Mouse (Mus musculus): Measurements from ENCODE around the gene Met. TPM values are rescaled to one million over a fixed set of nuclear protein-coding genes. Genes with fewer than 3 reads are reported as not detected.

Met gene
- total and polyA plus RNA-seq, 3 experiments, result 0.13 to 0.53 (median 0.26) TPM

GRCm38 (mm10) chr6:17555719-17556118, 92.1 kb downstream of the Met start:
- dilution Hi-C loops (cut with MboI; ENCODE audit: extremely low pct_ligation_motif_present, extremely low pct_unique_long_range_greater_than_20kb, low sequenced_read_pairs), result no loop called here
- Histone ChIP-seq H3K9me3 (replicated peaks; ENCODE audit: low read length) (no peaks in the 10 kb centered on the region), H3K4me2 (ENCODE audit: insufficient read depth, low read depth, poor library complexity, severe bottlenecking) (no peak overlapping the region; the same call in 1 of the 2 replicates), H3K4me3 (replicated peaks in 1 of 3; ENCODE audit: low read depth in 2 of 3, low read length in 2 of 3, poor library complexity in 1 of 3) (no peak overlapping the region), H3K27ac (ENCODE audit: insufficient read depth, low read depth) (no peak overlapping the region), H3K4me1 (ENCODE audit: control insufficient read depth in 1 of 2, insufficient read depth in 2 of 2) (peaks cover 0 to 16% of the 10 kb centered on the region in 2 experiments; a peak in 2 of 4 replicates), H3K27me3 (replicated peaks) (no peaks in the 10 kb centered on the region), H3K79me2 (replicated peaks; ENCODE audit: control insufficient read depth, extremely low read depth, insufficient read depth, poor library complexity, severe bottlenecking) (no peaks in the 10 kb centered on the region), H3K9ac (ENCODE audit: insufficient read depth, low read depth) (no peak overlapping the region), H3K36me3 (replicated peaks in 1 of 2; ENCODE audit: control insufficient read depth in 1 of 2, insufficient read depth in 1 of 2, low read length in 1 of 2) (no peaks in the 10 kb centered on the region)
- peak; percentile 19; the same call in 1 of the 2 replicates for TF ChIP-seq BHLHE40 (IDR thresholded peaks at IDR 0.05; ENCODE audit: low read depth, low read length)
- no peak for TF ChIP-seq MAZ (IDR thresholded peaks at IDR 0.05; ENCODE audit: low read depth, low read length)
- peak; percentile 43 for TF ChIP-seq JUN (IDR thresholded peaks at IDR 0.05; ENCODE audit: insufficient read depth, low read depth, low read length)
- no peak for TF ChIP-seq USF2 (conservative IDR thresholded peaks at IDR 0.05; ENCODE audit: low read depth, low read length)
- peak; percentile 59; the same call in 1 of the 2 replicates for TF ChIP-seq JUND (conservative IDR thresholded peaks at IDR 0.05; ENCODE audit: low read depth, low read length)
- peak; percentile 44; the same call in 1 of the 2 replicates for TF ChIP-seq ZNF384 (IDR thresholded peaks at IDR 0.05; ENCODE audit: low read depth, low read length)
- peak; percentile 52; the same call in 1 of the 2 replicates for TF ChIP-seq EP300 (IDR thresholded peaks at IDR 0.05; ENCODE audit: low read length)
- peak; percentile 34 for DNase-seq (ENCODE audit: extremely low read depth)
- in situ Hi-C loops (cut with MboI; ENCODE audit: low pct_ligation_motif_present, low pct_unique_long_range_greater_than_20kb, low sequenced_read_pairs), result no loop called here

DNA sequence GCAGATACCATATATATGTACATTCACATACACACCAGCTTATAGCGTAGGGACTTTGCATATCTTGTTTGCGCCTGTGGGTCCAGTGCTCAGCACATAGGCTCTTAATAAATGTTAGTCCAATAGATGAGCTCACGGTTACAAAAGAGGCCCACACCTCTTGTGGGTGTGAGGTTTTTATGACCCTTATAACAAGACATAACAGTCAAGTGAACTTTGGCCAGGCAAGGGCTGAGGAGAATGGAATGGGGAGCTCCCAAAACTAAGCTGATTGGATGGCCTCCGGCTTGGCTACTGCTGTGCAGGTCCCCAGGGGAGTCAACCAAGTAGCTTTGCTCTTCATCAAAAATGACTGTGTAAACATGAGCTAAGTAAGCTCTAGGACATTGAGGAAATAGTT, 96.1 kb downstream of the Met start:
- Histone ChIP-seq H3K27ac (ENCODE audit: insufficient read depth, low read depth) (no peak overlapping the region), H3K36me3 (replicated peaks in 1 of 2; ENCODE audit: control insufficient read depth in 1 of 2, insufficient read depth in 1 of 2, low read length in 1 of 2) (no peaks in the 10 kb centered on the region), H3K4me1 (ENCODE audit: control insufficient read depth in 1 of 2, insufficient read depth in 2 of 2) (peaks cover 0 to 13% of the 10 kb centered on the region in 2 experiments; a peak in 2 of 4 replicates), H3K4me2 (ENCODE audit: insufficient read depth, low read depth, poor library complexity, severe bottlenecking) (no peak overlapping the region), H3K27me3 (replicated peaks) (no peaks in the 10 kb centered on the region), H3K4me3 (replicated peaks in 1 of 3; ENCODE audit: low read depth in 2 of 3, low read length in 2 of 3, poor library complexity in 1 of 3) (no peak overlapping the region), H3K79me2 (replicated peaks; ENCODE audit: control insufficient read depth, extremely low read depth, insufficient read depth, poor library complexity, severe bottlenecking) (no peaks in the 10 kb centered on the region), H3K9ac (ENCODE audit: insufficient read depth, low read depth) (no peak overlapping the region), H3K9me3 (replicated peaks; ENCODE audit: low read length) (no peaks in the 10 kb centered on the region)
- in situ Hi-C loops (cut with MboI; ENCODE audit: low pct_ligation_motif_present, low pct_unique_long_range_greater_than_20kb, low sequenced_read_pairs), result no loop called here
- dilution Hi-C loops (cut with MboI; ENCODE audit: extremely low pct_ligation_motif_present, extremely low pct_unique_long_range_greater_than_20kb, low sequenced_read_pairs), result no loop called here
- TF ChIP-seq ZMIZ1 (IDR thresholded peaks at IDR 0.05; ENCODE audit: low read depth, low read length) (no peak), MAX (IDR thresholded peaks at IDR 0.05; ENCODE audit: low read length) (no peak), TBP (conservative IDR thresholded peaks at IDR 0.05; ENCODE audit: low read depth, low read length) (no peak), NELFE (IDR thresholded peaks at IDR 0.05; ENCODE audit: low read depth, low read length) (no peak), POLR2AphosphoS2 (IDR thresholded peaks at IDR 0.05; ENCODE audit: low read depth, low read length) (no peak), MYC (IDR thresholded peaks at IDR 0.05; ENCODE audit: low read depth, low read length) (no peak), CHD1 (IDR thresholded peaks at IDR 0.05; ENCODE audit: low read depth, low read length) (no peak), E2F4 (IDR thresholded peaks at IDR 0.05; ENCODE audit: insufficient replicate concordance, low read depth, low read length) (no peak), USF1 (IDR thresholded peaks at IDR 0.05; ENCODE audit: low read depth, low read length) (no peak), UBTF (IDR thresholded peaks at IDR 0.05; ENCODE audit: low read depth, low read length) (no peak), RAD21 (IDR thresholded peaks at IDR 0.05; ENCODE audit: low read depth, low read length) (no peak), MXI1 (IDR thresholded peaks at IDR 0.05; ENCODE audit: low read depth, low read length) (no peak), EP300 (IDR thresholded peaks at IDR 0.05; ENCODE audit: low read length) (no peak), IRF4 (IDR thresholded peaks at IDR 0.05; ENCODE audit: low read depth, low read length) (no peak)
- no peak for DNase-seq (ENCODE audit: extremely low read depth)
